16 mouse cellular contexts compared by ENCODE assay signal in genomic region chr13:23893269-23893593, GRCm38 (mm10). TPM values are rescaled to one million over a fixed set of nuclear protein-coding genes. Genes with fewer than 3 reads are reported as not detected.
A peak's percentile ranks its signal among the peaks of the same experiment; 100 is the strongest.
DNase-seq lines count a peak whose midpoint lies in the region; ATAC-seq lines count a peak whose summit lies in the region.
"Had no signal": no experiment of that assay in that cellular context is flagged by ENCODE, and none has a peak within 500 bp of the region (broad histone marks: within the 10 kb centered on the region; RNA-seq: fewer than 3 reads in every experiment).

No protein-coding gene starts in this region.

- H3K27me3 ChIP-seq in neural tube, embryonic 13.5 days, result no peaks in the 10 kb centered on the region
- no peaks in the 10 kb centered on the region for H3K27me3 ChIP-seq in neural tube, embryonic 15.5 days (replicated peaks)
- no peaks in the 10 kb centered on the region for H3K27me3 ChIP-seq in hindbrain, embryonic 13.5 days
- no peaks in the 10 kb centered on the region for H3K27me3 ChIP-seq in midbrain, embryonic 13.5 days

- peaks cover 8% of the 10 kb centered on the region; the same call in 1 of the 2 replicates for H3K4me1 ChIP-seq in neural tube, embryonic 13.5 days (replicated peaks)
- no peaks in the 10 kb centered on the region for H3K4me1 ChIP-seq in neural tube, embryonic 15.5 days
- H3K4me1 ChIP-seq in hindbrain, embryonic 13.5 days (replicated peaks), result peaks cover 6% of the 10 kb centered on the region; the same call in 1 of the 2 replicates
- peaks cover 9% of the 10 kb centered on the region; the same call in 1 of the 2 replicates for H3K4me1 ChIP-seq in midbrain, embryonic 13.5 days (replicated peaks)

- no peak for DNase-seq in yolk sac, embryonic 10.5 days (ENCODE audit: low spot score)
- no peak for DNase-seq in heart, postnatal 4 days
- no peak for DNase-seq in layer of hippocampus, adult 9-11 months
- DNase-seq: heart, adult 2 months; kidney, adult 8-10 months; lung, postnatal 36 days; right cerebral cortex, postnatal 14 days had no signal

- no peak overlapping the region for H3K4me3 ChIP-seq in neural tube, embryonic 13.5 days
- no peak overlapping the region for H3K4me3 ChIP-seq in neural tube, embryonic 15.5 days (replicated peaks)
- no peak overlapping the region for H3K4me3 ChIP-seq in hindbrain, embryonic 13.5 days
- H3K4me3 ChIP-seq in midbrain, embryonic 13.5 days (replicated peaks), result no peak overlapping the region
- H3K4me3 ChIP-seq: heart, adult 2 months had no signal

- H3K9me3 ChIP-seq in neural tube, embryonic 13.5 days, result no peaks in the 10 kb centered on the region
- H3K9me3 ChIP-seq in neural tube, embryonic 15.5 days (replicated peaks), result no peaks in the 10 kb centered on the region
- H3K9me3 ChIP-seq in hindbrain, embryonic 13.5 days, result no peaks in the 10 kb centered on the region
- H3K9me3 ChIP-seq in midbrain, embryonic 13.5 days, result no peaks in the 10 kb centered on the region

- no peak overlapping the region for H3K27ac ChIP-seq in neural tube, embryonic 13.5 days (replicated peaks)
- H3K27ac ChIP-seq in neural tube, embryonic 15.5 days (replicated peaks), result no peak overlapping the region
- no peak overlapping the region for H3K27ac ChIP-seq in hindbrain, embryonic 13.5 days
- H3K27ac ChIP-seq in midbrain, embryonic 13.5 days, result no peak overlapping the region
- H3K27ac ChIP-seq: heart, adult 2 months had no signal

- 14% methylated on average over 4 of the region's 4 CpGs for WGBS in neural tube, embryonic 13.5 days
- WGBS in neural tube, embryonic 15.5 days, result 12% methylated on average over 4 of the region's 4 CpGs
- 8% methylated on average over 4 of the region's 4 CpGs for WGBS in hindbrain, embryonic 13.5 days
- WGBS in midbrain, embryonic 13.5 days, result 13% methylated on average over 4 of the region's 4 CpGs

- H3K36me3 ChIP-seq in neural tube, embryonic 13.5 days, result no peaks in the 10 kb centered on the region
- no peaks in the 10 kb centered on the region for H3K36me3 ChIP-seq in neural tube, embryonic 15.5 days
- H3K36me3 ChIP-seq in hindbrain, embryonic 13.5 days, result no peaks in the 10 kb centered on the region
- H3K36me3 ChIP-seq in midbrain, embryonic 13.5 days, result no peaks in the 10 kb centered on the region

- H3K4me2 ChIP-seq in neural tube, embryonic 13.5 days, result no peak overlapping the region
- H3K4me2 ChIP-seq in neural tube, embryonic 15.5 days, result no peak overlapping the region
- H3K4me2 ChIP-seq in hindbrain, embryonic 13.5 days, result no peak overlapping the region
- peak overlapping the region; percentile 21 for H3K4me2 ChIP-seq in midbrain, embryonic 13.5 days (replicated peaks)
- H3K4me2 ChIP-seq: liver, embryonic 11.5 days had no signal

- H3K9ac ChIP-seq in neural tube, embryonic 13.5 days, result no peak overlapping the region
- H3K9ac ChIP-seq in neural tube, embryonic 15.5 days (replicated peaks), result no peak overlapping the region
- H3K9ac ChIP-seq in hindbrain, embryonic 13.5 days, result no peak overlapping the region
- no peak overlapping the region for H3K9ac ChIP-seq in midbrain, embryonic 13.5 days (replicated peaks)

- peak; percentile 56; the same call in 1 of the 2 replicates for ATAC-seq in neural tube, embryonic 13.5 days (ENCODE audit: low read depth)
- no peak for ATAC-seq in neural tube, embryonic 15.5 days (ENCODE audit: low FRiP score)
- peak; percentile 57; the same call in 1 of the 2 replicates for ATAC-seq in hindbrain, embryonic 13.5 days (ENCODE audit: low FRiP score)
- ATAC-seq in midbrain, embryonic 13.5 days, result peak; percentile 84

RNA-seq across cellular contexts. Expression of gene Slc17a4, which starts 21.6 kb away (rescaled TPM):
- 0.08 and 0.13 TPM in 2 replicates for polyA plus RNA-seq in neural tube, embryonic 13.5 days (2015; fragmentation: Nextera tagmentation; extraction: Ambion mirVana)
- polyA plus RNA-seq in neural tube, embryonic 15.5 days (2015; fragmentation: Nextera tagmentation; extraction: Ambion mirVana), result 0.15 and 1.1 TPM in 2 replicates
- polyA plus RNA-seq in hindbrain, embryonic 13.5 days (2015; fragmentation: Nextera tagmentation; extraction: Ambion mirVana), result 0.09 TPM in 1 of 2 replicates, not detected in the other
- polyA plus RNA-seq in midbrain, embryonic 13.5 days (2015; fragmentation: Nextera tagmentation; extraction: Ambion mirVana), result not detected in 2 replicates
- total RNA-seq in heart, postnatal 4 days (2021), result not detected
- total RNA-seq: heart, adult 2 months; heart, postnatal 25 days; layer of hippocampus, adult 18-20 months; left cerebral cortex, postnatal 10 days had no signal
- polyA plus RNA-seq: heart, adult 2 months; liver, embryonic 11.5 days had no signal

RNA-seq across cellular contexts. Expression of gene Slc17a1, which starts 25.7 kb away (rescaled TPM):
- polyA plus RNA-seq in neural tube, embryonic 13.5 days (2015; fragmentation: Nextera tagmentation; extraction: Ambion mirVana), result not detected in 2 replicates
- polyA plus RNA-seq in neural tube, embryonic 15.5 days (2015; fragmentation: Nextera tagmentation; extraction: Ambion mirVana), result not detected in 2 replicates
- not detected in 2 replicates for polyA plus RNA-seq in hindbrain, embryonic 13.5 days (2015; fragmentation: Nextera tagmentation; extraction: Ambion mirVana)
- 0.08 TPM in 1 of 2 replicates, not detected in the other for polyA plus RNA-seq in midbrain, embryonic 13.5 days (2015; fragmentation: Nextera tagmentation; extraction: Ambion mirVana)
- not detected for total RNA-seq in heart, postnatal 4 days (2021)
- total RNA-seq: heart, adult 2 months; heart, postnatal 25 days; layer of hippocampus, adult 18-20 months; left cerebral cortex, postnatal 10 days had no signal
- polyA plus RNA-seq: heart, adult 2 months; liver, embryonic 11.5 days had no signal

RNA-seq across cellular contexts. Expression of gene Hist1h2ba, which starts 40.7 kb away (rescaled TPM):
- not detected in 2 replicates for polyA plus RNA-seq in neural tube, embryonic 13.5 days (2015; fragmentation: Nextera tagmentation; extraction: Ambion mirVana)
- polyA plus RNA-seq in neural tube, embryonic 15.5 days (2015; fragmentation: Nextera tagmentation; extraction: Ambion mirVana), result not detected in 2 replicates
- polyA plus RNA-seq in hindbrain, embryonic 13.5 days (2015; fragmentation: Nextera tagmentation; extraction: Ambion mirVana), result not detected in 2 replicates
- polyA plus RNA-seq in midbrain, embryonic 13.5 days (2015; fragmentation: Nextera tagmentation; extraction: Ambion mirVana), result not detected in 2 replicates
- not detected for total RNA-seq in heart, postnatal 4 days (2021)
- total RNA-seq: heart, adult 2 months; heart, postnatal 25 days; layer of hippocampus, adult 18-20 months; left cerebral cortex, postnatal 10 days had no signal
- polyA plus RNA-seq: heart, adult 2 months; liver, embryonic 11.5 days; thymus, postnatal 0 days had no signal

RNA-seq across cellular contexts. Expression of gene Hist1h2aa, which starts 41.0 kb away (rescaled TPM):
- not detected in 2 replicates for polyA plus RNA-seq in neural tube, embryonic 13.5 days (2015; fragmentation: Nextera tagmentation; extraction: Ambion mirVana)
- polyA plus RNA-seq in neural tube, embryonic 15.5 days (2015; fragmentation: Nextera tagmentation; extraction: Ambion mirVana), result not detected in 2 replicates
- polyA plus RNA-seq in hindbrain, embryonic 13.5 days (2015; fragmentation: Nextera tagmentation; extraction: Ambion mirVana), result not detected in 2 replicates
- not detected in 2 replicates for polyA plus RNA-seq in midbrain, embryonic 13.5 days (2015; fragmentation: Nextera tagmentation; extraction: Ambion mirVana)
- total RNA-seq in heart, postnatal 4 days (2021), result not detected
- total RNA-seq: heart, adult 2 months; heart, postnatal 25 days; layer of hippocampus, adult 18-20 months; left cerebral cortex, postnatal 10 days had no signal
- polyA plus RNA-seq: heart, adult 2 months; liver, embryonic 11.5 days; thymus, postnatal 0 days had no signal

RNA-seq across cellular contexts. Expression of gene Slc17a3, which starts 54.0 kb away (rescaled TPM):
- polyA plus RNA-seq in neural tube, embryonic 13.5 days (2015; fragmentation: Nextera tagmentation; extraction: Ambion mirVana), result not detected in 2 replicates
- 0.08 TPM in 1 of 2 replicates, not detected in the other for polyA plus RNA-seq in neural tube, embryonic 15.5 days (2015; fragmentation: Nextera tagmentation; extraction: Ambion mirVana)
- not detected in 2 replicates for polyA plus RNA-seq in hindbrain, embryonic 13.5 days (2015; fragmentation: Nextera tagmentation; extraction: Ambion mirVana)
- polyA plus RNA-seq in midbrain, embryonic 13.5 days (2015; fragmentation: Nextera tagmentation; extraction: Ambion mirVana), result not detected in 2 replicates
- total RNA-seq in heart, postnatal 4 days (2021), result not detected
- total RNA-seq: heart, adult 2 months; heart, postnatal 25 days; layer of hippocampus, adult 18-20 months had no signal
- polyA plus RNA-seq: heart, adult 2 months; thymus, postnatal 0 days had no signal
